Mouse (Mus musculus): ENCODE data around the gene Sec14l5. TPM values are rescaled to one million over a fixed set of nuclear protein-coding genes. Genes with fewer than 3 reads are reported as not detected.
A peak's percentile ranks its signal among the peaks of the same experiment; 100 is the strongest.

The Sec14l5 gene
- polyA plus RNA-seq, 1 experiment from 2014 or later = 0.11 TPM

GRCm38 (mm10) chr16:5130196-5130595 lies 16.7 kb upstream of the Sec14l5 start:
- DNase-seq (ENCODE audit: low spot score) (no peak), ATAC-seq (replicated peaks; ENCODE audit: low FRiP score, low TSS enrichment, low read depth) (no peak)
- Histone ChIP-seq H3K4me2 (ENCODE audit: low read length) (no peak overlapping the region), H3K27me3 (replicated peaks; ENCODE audit: control insufficient read depth, insufficient read depth, low read length) (peaks cover 49% of the 10 kb centered on the region), H3K4me1 (replicated peaks; ENCODE audit: control insufficient read depth, insufficient read depth, low read length) (peaks cover 6% of the 10 kb centered on the region; the same call in 1 of the 2 replicates), H3K9ac (ENCODE audit: low read length) (no peak overlapping the region), H3K27ac (ENCODE audit: low read depth) (no peak overlapping the region), H3K4me3 (ENCODE audit: low read depth, low read length) (no peak overlapping the region), H3K9me3 (ENCODE audit: control insufficient read depth, low read length) (no peaks in the 10 kb centered on the region), H3K36me3 (ENCODE audit: control insufficient read depth, insufficient read depth, low read length) (no peaks in the 10 kb centered on the region)
- WGBS = 44% methylated on average over 2 of the region's 2 CpGs

- Histone ChIP-seq H3K4me2 (ENCODE audit: low read length) (no peak overlapping the region), H3K9me3 (ENCODE audit: control insufficient read depth, low read length) (no peaks in the 10 kb centered on the region), H3K9ac (ENCODE audit: low read length) (no peak overlapping the region), H3K27me3 (replicated peaks; ENCODE audit: control insufficient read depth, insufficient read depth, low read length) (peaks cover 49% of the 10 kb centered on the region), H3K27ac (ENCODE audit: low read depth) (no peak overlapping the region), H3K36me3 (ENCODE audit: control insufficient read depth, insufficient read depth, low read length) (no peaks in the 10 kb centered on the region), H3K4me3 (ENCODE audit: low read depth, low read length) (no peak overlapping the region), H3K4me1 (replicated peaks; ENCODE audit: control insufficient read depth, insufficient read depth, low read length) (peaks cover 6% of the 10 kb centered on the region; the same call in 1 of the 2 replicates)
- WGBS = 34% methylated on average over 4 of the region's 4 CpGs
- no peak for ATAC-seq (replicated peaks; ENCODE audit: low FRiP score, low TSS enrichment, low read depth)
- no peak for DNase-seq (ENCODE audit: low spot score)
Observed at GRCm38 (mm10) chr16:5130766-5131165, 16.1 kb upstream of the Sec14l5 start.

GRCm38 (mm10) chr16:5131251-5131922 lies 15.5 kb upstream of the Sec14l5 start:
- Histone ChIP-seq H3K9ac (ENCODE audit: low read length) (0 out of 2 replicates have a peak overlapping the region, but pooled peaks have one; percentile 17), H3K4me1 (replicated peaks; ENCODE audit: control insufficient read depth, insufficient read depth, low read length) (peaks cover 6% of the 10 kb centered on the region; the same call in 1 of the 2 replicates), H3K27me3 (replicated peaks; ENCODE audit: control insufficient read depth, insufficient read depth, low read length) (peaks cover 49% of the 10 kb centered on the region), H3K9me3 (ENCODE audit: control insufficient read depth, low read length) (no peaks in the 10 kb centered on the region), H3K4me3 (ENCODE audit: low read depth, low read length) (peak overlapping the region; percentile 43), H3K4me2 (ENCODE audit: low read length) (peak overlapping the region; percentile 48), H3K36me3 (ENCODE audit: control insufficient read depth, insufficient read depth, low read length) (no peaks in the 10 kb centered on the region), H3K27ac (ENCODE audit: low read depth) (no peak overlapping the region)
- ATAC-seq (replicated peaks; ENCODE audit: low FRiP score, low TSS enrichment, low read depth) (no peak), DNase-seq (ENCODE audit: low spot score) (no peak)
- 6% methylated on average over 25 of the region's 25 CpGs for WGBS

GRCm38 (mm10) chr16:5132401-5132801 lies 14.5 kb upstream of the Sec14l5 start, which contains the start of gene Ppl:
Gene Ppl, minus strand, starts transcription at chr16:5132421.
- ATAC-seq (replicated peaks; ENCODE audit: low FRiP score, low TSS enrichment, low read depth) = peak; percentile 81

DNA sequence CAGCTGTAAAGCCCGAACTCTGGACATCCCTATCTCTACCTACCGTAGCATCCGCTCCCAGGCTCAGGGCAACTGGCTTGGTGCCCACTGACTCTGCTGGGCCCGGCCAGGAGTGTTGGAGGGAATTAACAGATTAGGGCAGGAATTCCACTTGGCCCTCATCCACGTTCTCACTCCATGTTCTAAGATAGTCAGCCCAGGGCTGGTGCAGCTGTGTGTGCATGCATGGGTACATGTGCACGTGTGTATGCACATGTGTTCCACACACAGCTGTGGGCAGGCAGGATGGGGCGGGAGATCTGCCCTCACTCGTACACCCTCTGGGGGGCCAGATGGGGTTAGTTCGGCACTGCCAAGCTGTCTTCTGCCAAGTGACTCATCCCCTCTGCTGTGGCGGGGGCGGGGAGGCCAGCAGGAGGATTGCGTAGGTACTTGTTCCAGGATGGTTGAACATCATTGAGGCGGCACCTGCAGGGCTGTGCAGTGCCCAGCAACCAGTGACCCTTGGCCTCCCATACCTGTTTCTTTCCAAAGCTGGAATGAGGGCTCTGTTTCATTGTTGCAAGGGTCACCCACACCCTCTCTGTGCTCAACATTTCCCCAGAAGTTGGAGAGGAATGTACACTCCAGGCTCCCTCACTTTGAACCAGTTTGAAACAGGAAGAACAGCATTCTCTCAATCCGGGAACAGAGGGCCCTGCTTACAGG lies 12.1 kb upstream of the Sec14l5 start:
- H3K36me3 ChIP-seq (ENCODE audit: control insufficient read depth, insufficient read depth, low read length) = no peaks in the 10 kb centered on the region
- H3K4me3 ChIP-seq (ENCODE audit: low read depth, low read length) = no peak overlapping the region
- H3K27me3 ChIP-seq (replicated peaks; ENCODE audit: control insufficient read depth, insufficient read depth, low read length) = peaks cover 41% of the 10 kb centered on the region
- DNase-seq (ENCODE audit: low spot score) (no peak), ATAC-seq (replicated peaks; ENCODE audit: low FRiP score, low TSS enrichment, low read depth) (no peak)
- no peak overlapping the region for H3K4me2 ChIP-seq (ENCODE audit: low read length)
- H3K9me3 ChIP-seq (ENCODE audit: control insufficient read depth, low read length) = no peaks in the 10 kb centered on the region
- H3K9ac ChIP-seq (ENCODE audit: low read length) = no peak overlapping the region
- no peak overlapping the region for H3K27ac ChIP-seq (ENCODE audit: low read depth)
- peaks cover 6% of the 10 kb centered on the region; the same call in 1 of the 2 replicates for H3K4me1 ChIP-seq (replicated peaks; ENCODE audit: control insufficient read depth, insufficient read depth, low read length)
- 71% methylated on average over 14 of the region's 14 CpGs for WGBS

More at GRCm38 (mm10) chr16:5132401-5132801, 14.5 kb upstream of the Sec14l5 start, which contains the start of gene Ppl:
- peaks cover 6% of the 10 kb centered on the region; the same call in 1 of the 2 replicates for H3K4me1 ChIP-seq (replicated peaks; ENCODE audit: control insufficient read depth, insufficient read depth, low read length)
- WGBS = 2% methylated on average over 39 of the region's 39 CpGs
- H3K9ac ChIP-seq (ENCODE audit: low read length) = peak within 1 kb of the TSS; percentile 17; the same call in 1 of the 2 replicates
- peak within 1 kb of the TSS; percentile 43 for H3K4me3 ChIP-seq (ENCODE audit: low read depth, low read length)
- no peaks in the 10 kb centered on the region for H3K9me3 ChIP-seq (ENCODE audit: control insufficient read depth, low read length)
- DNase-seq (ENCODE audit: low spot score) = peak; percentile 73
- H3K27me3 ChIP-seq (replicated peaks; ENCODE audit: control insufficient read depth, insufficient read depth, low read length) = peaks cover 49% of the 10 kb centered on the region
- H3K36me3 ChIP-seq (ENCODE audit: control insufficient read depth, insufficient read depth, low read length) = no peaks in the 10 kb centered on the region
- no peak within 1 kb of the TSS for H3K27ac ChIP-seq (ENCODE audit: low read depth)
- peak within 1 kb of the TSS; percentile 48 for H3K4me2 ChIP-seq (ENCODE audit: low read length)

DNA sequence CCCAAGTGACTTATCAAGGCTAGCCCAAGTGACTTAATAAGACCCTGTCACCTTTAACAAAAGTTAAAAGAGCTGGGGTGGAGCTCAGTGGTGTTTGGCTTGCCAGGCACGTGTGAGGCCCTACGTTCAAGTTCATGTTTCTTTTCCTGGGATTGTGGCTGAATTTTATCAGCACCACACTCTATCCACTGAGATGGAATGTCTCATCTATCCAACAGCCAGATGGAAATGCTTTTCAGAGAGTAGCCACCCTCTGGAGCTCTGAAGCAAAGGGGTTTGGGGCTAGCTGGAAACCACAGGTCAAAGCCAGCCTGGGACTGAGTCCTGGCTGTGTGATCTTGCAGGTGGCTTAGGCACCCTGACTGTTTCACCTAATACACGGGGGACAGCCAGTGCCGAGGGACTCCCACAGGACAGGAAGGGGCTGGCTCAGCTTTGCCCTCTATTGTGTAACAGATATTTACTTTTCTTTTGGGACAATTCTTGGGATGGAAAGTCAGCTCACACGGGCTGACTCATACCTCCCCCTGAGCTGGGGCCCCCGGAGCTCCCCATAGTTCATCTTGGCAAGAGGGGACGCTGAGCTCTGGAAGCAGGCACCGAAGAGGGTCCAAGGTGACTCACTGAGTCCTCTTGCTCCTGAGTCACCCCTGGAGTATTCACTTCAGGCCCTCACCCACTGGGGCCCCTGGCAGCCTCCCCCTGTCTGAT lies 11.2 kb upstream of the Sec14l5 start:
- Histone ChIP-seq H3K36me3 (ENCODE audit: control insufficient read depth, insufficient read depth, low read length) (no peaks in the 10 kb centered on the region), H3K27me3 (replicated peaks; ENCODE audit: control insufficient read depth, insufficient read depth, low read length) (peaks cover 32% of the 10 kb centered on the region), H3K4me1 (replicated peaks; ENCODE audit: control insufficient read depth, insufficient read depth, low read length) (peaks cover 6% of the 10 kb centered on the region; the same call in 1 of the 2 replicates), H3K9ac (ENCODE audit: low read length) (no peak overlapping the region), H3K4me2 (ENCODE audit: low read length) (no peak overlapping the region), H3K4me3 (ENCODE audit: low read depth, low read length) (no peak overlapping the region), H3K9me3 (ENCODE audit: control insufficient read depth, low read length) (no peaks in the 10 kb centered on the region), H3K27ac (ENCODE audit: low read depth) (no peak overlapping the region)
- WGBS = 56% methylated on average over 8 of the region's 8 CpGs
- DNase-seq (ENCODE audit: low spot score) = no peak
- ATAC-seq (replicated peaks; ENCODE audit: low FRiP score, low TSS enrichment, low read depth) = no peak

- Histone ChIP-seq H3K9me3 (ENCODE audit: control insufficient read depth, low read length) (no peaks in the 10 kb centered on the region), H3K27ac (ENCODE audit: low read depth) (no peak overlapping the region), H3K4me3 (ENCODE audit: low read depth, low read length) (no peak overlapping the region), H3K36me3 (ENCODE audit: control insufficient read depth, insufficient read depth, low read length) (no peaks in the 10 kb centered on the region), H3K9ac (ENCODE audit: low read length) (no peak overlapping the region), H3K4me1 (replicated peaks; ENCODE audit: control insufficient read depth, insufficient read depth, low read length) (peaks cover 6% of the 10 kb centered on the region; the same call in 1 of the 2 replicates), H3K27me3 (replicated peaks; ENCODE audit: control insufficient read depth, insufficient read depth, low read length) (peaks cover 24% of the 10 kb centered on the region), H3K4me2 (ENCODE audit: low read length) (no peak overlapping the region)
- DNase-seq (ENCODE audit: low spot score) (no peak), ATAC-seq (replicated peaks; ENCODE audit: low FRiP score, low TSS enrichment, low read depth) (no peak)
- 10% methylated on average over 4 of the region's 4 CpGs for WGBS
Observed at GRCm38 (mm10) chr16:5136505-5136904, 10.4 kb upstream of the Sec14l5 start.

DNA sequence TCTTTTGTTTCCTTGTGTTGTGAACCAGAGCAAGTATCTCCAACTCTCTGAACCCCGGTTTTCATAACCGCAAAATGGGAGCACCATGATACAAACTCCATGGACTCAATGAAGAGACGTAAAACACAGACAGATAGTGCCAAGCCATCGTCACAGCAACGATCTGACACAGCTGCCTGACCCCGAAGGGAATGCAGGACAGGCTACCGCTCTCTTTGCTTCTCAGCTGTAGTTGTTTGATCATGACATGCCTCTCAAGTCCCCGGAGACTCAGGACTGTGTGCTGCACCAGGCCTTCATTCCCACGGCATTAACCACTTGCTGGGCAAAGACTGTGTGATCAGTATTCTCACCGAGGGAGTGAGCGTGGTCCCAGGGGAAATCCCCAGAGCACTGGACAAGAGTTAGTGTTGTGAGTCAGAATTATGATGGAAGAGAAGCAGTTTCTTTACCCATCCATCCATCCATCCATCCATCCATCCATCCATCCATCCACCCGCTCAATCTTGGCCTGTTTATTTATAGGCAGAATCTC lies 9.8 kb upstream of the Sec14l5 start:
- peaks cover 18% of the 10 kb centered on the region for H3K27me3 ChIP-seq (replicated peaks; ENCODE audit: control insufficient read depth, insufficient read depth, low read length)
- no peaks in the 10 kb centered on the region for H3K9me3 ChIP-seq (ENCODE audit: control insufficient read depth, low read length)
- no peak overlapping the region for H3K27ac ChIP-seq (ENCODE audit: low read depth)
- no peak overlapping the region for H3K4me2 ChIP-seq (ENCODE audit: low read length)
- no peaks in the 10 kb centered on the region for H3K36me3 ChIP-seq (ENCODE audit: control insufficient read depth, insufficient read depth, low read length)
- H3K9ac ChIP-seq (ENCODE audit: low read length) = no peak overlapping the region
- ATAC-seq (replicated peaks; ENCODE audit: low FRiP score, low TSS enrichment, low read depth) (no peak), DNase-seq (ENCODE audit: low spot score) (no peak)
- WGBS = 56% methylated on average over 12 of the region's 12 CpGs
- no peak overlapping the region for H3K4me3 ChIP-seq (ENCODE audit: low read depth, low read length)
- peaks cover 3% of the 10 kb centered on the region; the same call in 1 of the 2 replicates for H3K4me1 ChIP-seq (replicated peaks; ENCODE audit: control insufficient read depth, insufficient read depth, low read length)
